Mouse (Mus musculus): ENCODE data around the gene Fbxw8. TPM values are rescaled to one million over a fixed set of nuclear protein-coding genes. Genes with fewer than 3 reads are reported as not detected.

The Fbxw8 gene
- polyA plus RNA-seq, 1 experiment from 2014 or later: 16.0 TPM

- Histone ChIP-seq H3K27ac (ENCODE audit: low read length) (no peak overlapping the region), H3K4me1 (ENCODE audit: control insufficient read depth, insufficient read depth, low read length) (peaks cover 9% of the 10 kb centered on the region; the same call in 1 of the 2 replicates), H3K9ac (ENCODE audit: low read depth, low read length) (no peak overlapping the region), H3K36me3 (ENCODE audit: control insufficient read depth, insufficient read depth, low read length) (0 out of 2 replicates have a peak, but pooled peaks cover 2% of the 10 kb centered on the region), H3K27me3 (replicated peaks; ENCODE audit: control insufficient read depth, insufficient read depth, low read length) (no peaks in the 10 kb centered on the region), H3K9me3 (ENCODE audit: control insufficient read depth, low read length) (no peaks in the 10 kb centered on the region), H3K4me3 (ENCODE audit: low read length) (no peak overlapping the region), H3K4me2 (ENCODE audit: low read depth, low read length) (no peak overlapping the region)
- 79% methylated on average over 4 of the region's 4 CpGs for WGBS
- no peak for ATAC-seq
Measured at GRCm38 (mm10) chr5:118121928-118122327, 33.3 kb downstream of the Fbxw8 start.

DNA sequence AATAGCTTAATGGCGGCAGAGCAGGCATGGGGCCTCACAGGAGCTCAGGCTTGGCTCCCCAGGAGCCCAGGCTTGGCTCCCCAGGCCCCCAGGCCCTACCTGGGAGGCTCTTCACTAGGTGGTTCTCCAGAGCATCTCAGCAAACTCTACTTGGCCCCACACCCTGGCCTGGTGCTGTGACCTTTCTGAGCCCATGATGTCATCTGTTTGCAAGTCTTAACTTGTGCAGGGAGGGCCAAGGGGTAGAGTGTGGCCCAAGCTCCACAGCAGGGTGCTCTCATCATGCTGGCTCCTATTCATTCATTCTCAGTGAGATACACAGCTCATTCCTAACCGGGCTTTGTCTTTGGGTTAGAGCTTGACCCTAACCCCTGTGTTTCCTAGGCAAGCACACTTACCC is 34.6 kb downstream of the Fbxw8 start:
- Histone ChIP-seq H3K27ac (ENCODE audit: low read length) (no peak overlapping the region), H3K4me2 (ENCODE audit: low read depth, low read length) (no peak overlapping the region), H3K27me3 (replicated peaks; ENCODE audit: control insufficient read depth, insufficient read depth, low read length) (no peaks in the 10 kb centered on the region), H3K36me3 (ENCODE audit: control insufficient read depth, insufficient read depth, low read length) (0 out of 2 replicates have a peak, but pooled peaks cover under 1% of the 10 kb centered on the region), H3K9me3 (ENCODE audit: control insufficient read depth, low read length) (no peaks in the 10 kb centered on the region), H3K4me1 (ENCODE audit: control insufficient read depth, insufficient read depth, low read length) (peaks cover 9% of the 10 kb centered on the region; the same call in 1 of the 2 replicates), H3K4me3 (ENCODE audit: low read length) (no peak overlapping the region), H3K9ac (ENCODE audit: low read depth, low read length) (no peak overlapping the region)
- 39% methylated on average over 2 of the region's 2 CpGs for WGBS
- no peak for ATAC-seq

DNA sequence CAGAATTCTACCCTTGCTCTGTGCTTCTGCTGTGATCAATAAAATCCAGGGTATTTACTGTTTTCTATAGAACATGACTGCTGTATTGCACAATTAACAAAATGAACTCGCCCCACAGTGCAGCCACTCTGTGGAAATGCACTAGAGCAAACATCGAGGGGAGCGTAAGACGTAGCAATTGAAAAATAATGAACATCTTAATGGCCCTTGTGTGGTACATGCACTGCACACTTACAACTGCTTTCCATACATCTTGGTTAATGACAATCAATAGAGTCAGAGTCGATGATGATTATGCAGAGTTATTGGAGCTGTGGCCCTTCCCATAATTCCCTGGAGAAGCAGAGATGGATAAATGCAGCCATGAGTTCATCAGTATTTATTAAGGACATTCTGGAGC is 36.3 kb downstream of the Fbxw8 start:
- no peak for ATAC-seq
- Histone ChIP-seq H3K36me3 (ENCODE audit: control insufficient read depth, insufficient read depth, low read length) (no peaks in the 10 kb centered on the region), H3K4me2 (ENCODE audit: low read depth, low read length) (no peak overlapping the region), H3K9ac (ENCODE audit: low read depth, low read length) (no peak overlapping the region), H3K4me1 (ENCODE audit: control insufficient read depth, insufficient read depth, low read length) (peaks cover 9% of the 10 kb centered on the region; the same call in 1 of the 2 replicates), H3K4me3 (ENCODE audit: low read length) (no peak overlapping the region), H3K27me3 (replicated peaks; ENCODE audit: control insufficient read depth, insufficient read depth, low read length) (no peaks in the 10 kb centered on the region), H3K9me3 (ENCODE audit: control insufficient read depth, low read length) (no peaks in the 10 kb centered on the region), H3K27ac (ENCODE audit: low read length) (no peak overlapping the region)
- 78% methylated on average over 5 of the region's 5 CpGs for WGBS

- no peak overlapping the region; the same call in 1 of the 2 replicates for H3K27ac ChIP-seq (ENCODE audit: low read length)
- WGBS: 77% methylated on average over 3 of the region's 3 CpGs
- no peak for ATAC-seq
- H3K9ac ChIP-seq (ENCODE audit: low read depth, low read length): no peak overlapping the region
- no peaks in the 10 kb centered on the region for H3K36me3 ChIP-seq (ENCODE audit: control insufficient read depth, insufficient read depth, low read length)
- peaks cover 9% of the 10 kb centered on the region; the same call in 1 of the 2 replicates for H3K4me1 ChIP-seq (ENCODE audit: control insufficient read depth, insufficient read depth, low read length)
- no peaks in the 10 kb centered on the region for H3K27me3 ChIP-seq (replicated peaks; ENCODE audit: control insufficient read depth, insufficient read depth, low read length)
- no peak overlapping the region for H3K4me3 ChIP-seq (ENCODE audit: low read length)
- H3K4me2 ChIP-seq (ENCODE audit: low read depth, low read length): no peak overlapping the region
- no peaks in the 10 kb centered on the region for H3K9me3 ChIP-seq (ENCODE audit: control insufficient read depth, low read length)
Measured at GRCm38 (mm10) chr5:118118351-118118750, 36.9 kb downstream of the Fbxw8 start.

DNA sequence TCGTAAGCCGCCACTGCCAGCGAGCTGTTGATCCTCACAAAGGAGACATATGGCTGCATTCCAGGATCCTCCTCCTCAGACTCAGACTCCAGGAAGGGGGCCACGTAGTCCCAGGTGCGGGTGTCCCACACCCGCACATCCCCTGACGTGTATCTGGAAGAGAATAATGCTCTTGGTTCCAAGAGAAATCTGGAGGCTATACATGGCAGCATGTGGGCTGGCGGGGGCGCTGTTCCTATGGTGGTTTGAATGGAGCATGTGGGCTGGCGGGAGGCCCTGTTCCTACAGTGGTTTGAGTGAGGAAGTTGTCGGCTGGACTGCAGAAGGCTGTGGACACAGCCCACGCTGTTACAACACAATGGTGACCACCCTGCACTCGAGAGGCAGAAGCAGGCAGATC is 41.6 kb downstream of the Fbxw8 start:
- Histone ChIP-seq H3K4me1 (ENCODE audit: control insufficient read depth, insufficient read depth, low read length) (peaks cover 3% of the 10 kb centered on the region; the same call in 1 of the 2 replicates), H3K9me3 (ENCODE audit: control insufficient read depth, low read length) (no peaks in the 10 kb centered on the region)

GRCm38 (mm10) chr5:118113043-118113442 is 42.2 kb downstream of the Fbxw8 start:
- Histone ChIP-seq H3K9ac (ENCODE audit: low read depth, low read length) (no peak overlapping the region), H3K27me3 (replicated peaks; ENCODE audit: control insufficient read depth, insufficient read depth, low read length) (no peaks in the 10 kb centered on the region), H3K9me3 (ENCODE audit: control insufficient read depth, low read length) (no peaks in the 10 kb centered on the region), H3K4me3 (ENCODE audit: low read length) (no peak overlapping the region), H3K27ac (ENCODE audit: low read length) (no peak overlapping the region), H3K4me1 (ENCODE audit: control insufficient read depth, insufficient read depth, low read length) (peaks cover 9% of the 10 kb centered on the region; the same call in 1 of the 2 replicates), H3K36me3 (ENCODE audit: control insufficient read depth, insufficient read depth, low read length) (peaks cover 4% of the 10 kb centered on the region; the same call in 1 of the 2 replicates), H3K4me2 (ENCODE audit: low read depth, low read length) (no peak overlapping the region)
- 81% methylated on average over 7 of the region's 7 CpGs for WGBS
- ATAC-seq: no peak

More for the DNA sequence above, 41.6 kb downstream of the Fbxw8 start:
- WGBS: 76% methylated on average over 13 of the region's 13 CpGs
- no peak overlapping the region for H3K9ac ChIP-seq (ENCODE audit: low read depth, low read length)
- no peaks in the 10 kb centered on the region for H3K27me3 ChIP-seq (replicated peaks; ENCODE audit: control insufficient read depth, insufficient read depth, low read length)
- H3K4me3 ChIP-seq (ENCODE audit: low read length): no peak overlapping the region
- H3K36me3 ChIP-seq (ENCODE audit: control insufficient read depth, insufficient read depth, low read length): peaks cover 4% of the 10 kb centered on the region; the same call in 1 of the 2 replicates
- no peak overlapping the region for H3K4me2 ChIP-seq (ENCODE audit: low read depth, low read length)
- no peak overlapping the region for H3K27ac ChIP-seq (ENCODE audit: low read length)
- ATAC-seq: no peak

- no peaks in the 10 kb centered on the region for H3K27me3 ChIP-seq (replicated peaks; ENCODE audit: control insufficient read depth, insufficient read depth, low read length)
- H3K4me2 ChIP-seq (ENCODE audit: low read depth, low read length): no peak overlapping the region
- peaks cover 4% of the 10 kb centered on the region; the same call in 1 of the 2 replicates for H3K36me3 ChIP-seq (ENCODE audit: control insufficient read depth, insufficient read depth, low read length)
- no peaks in the 10 kb centered on the region for H3K9me3 ChIP-seq (ENCODE audit: control insufficient read depth, low read length)
- H3K27ac ChIP-seq (ENCODE audit: low read length): no peak overlapping the region
- 87% methylated on average over 7 of the region's 7 CpGs for WGBS
- no peak for ATAC-seq
- peaks cover 9% of the 10 kb centered on the region; the same call in 1 of the 2 replicates for H3K4me1 ChIP-seq (ENCODE audit: control insufficient read depth, insufficient read depth, low read length)
- H3K9ac ChIP-seq (ENCODE audit: low read depth, low read length): no peak overlapping the region
- no peak overlapping the region for H3K4me3 ChIP-seq (ENCODE audit: low read length)
Measured at GRCm38 (mm10) chr5:118108794-118109440, 46.3 kb downstream of the Fbxw8 start.

DNA sequence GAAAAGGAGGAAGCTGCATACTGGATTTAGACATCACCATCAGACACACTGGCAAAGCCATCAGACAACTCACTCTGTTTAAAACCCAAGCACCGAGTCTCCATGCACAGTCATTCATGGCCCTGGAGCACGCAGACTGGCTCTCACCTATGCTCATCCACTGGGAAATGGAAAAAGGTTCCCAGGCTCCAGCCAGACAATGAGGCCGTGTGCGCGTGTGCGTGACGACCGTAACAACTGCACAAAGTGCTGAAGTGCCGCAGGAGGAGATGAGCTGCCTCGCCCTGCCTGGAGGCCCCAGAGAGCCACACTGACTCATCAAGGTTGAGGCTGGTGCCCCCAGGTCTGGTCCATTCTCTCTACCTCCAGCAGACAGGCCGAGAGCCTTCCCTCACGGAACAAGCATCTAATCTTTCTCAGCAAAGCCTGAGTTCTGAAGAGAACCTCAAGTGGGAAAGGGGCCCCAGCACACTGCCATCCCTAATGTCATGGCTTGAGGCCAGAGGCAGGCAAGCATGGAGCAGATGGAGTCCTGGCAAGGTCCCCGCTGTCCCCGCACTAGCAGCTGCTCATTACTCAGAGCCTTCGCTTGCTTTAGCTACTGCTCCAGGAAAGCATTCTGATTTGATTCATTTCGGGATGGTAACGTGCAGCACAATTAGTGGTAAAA is 47.0 kb downstream of the Fbxw8 start:
- H3K4me3 ChIP-seq (ENCODE audit: low read length): no peak overlapping the region
- peaks cover 4% of the 10 kb centered on the region; the same call in 1 of the 2 replicates for H3K36me3 ChIP-seq (ENCODE audit: control insufficient read depth, insufficient read depth, low read length)
- H3K9me3 ChIP-seq (ENCODE audit: control insufficient read depth, low read length): no peaks in the 10 kb centered on the region
- 70% methylated on average over 17 of the region's 17 CpGs for WGBS
- no peak overlapping the region for H3K9ac ChIP-seq (ENCODE audit: low read depth, low read length)
- H3K4me2 ChIP-seq (ENCODE audit: low read depth, low read length): no peak overlapping the region
- no peaks in the 10 kb centered on the region for H3K27me3 ChIP-seq (replicated peaks; ENCODE audit: control insufficient read depth, insufficient read depth, low read length)
- H3K27ac ChIP-seq (ENCODE audit: low read length): no peak overlapping the region
- ATAC-seq: no peak
- peaks cover 9% of the 10 kb centered on the region; the same call in 1 of the 2 replicates for H3K4me1 ChIP-seq (ENCODE audit: control insufficient read depth, insufficient read depth, low read length)

- Histone ChIP-seq H3K4me2 (ENCODE audit: low read depth, low read length) (no peak overlapping the region), H3K27me3 (replicated peaks; ENCODE audit: control insufficient read depth, insufficient read depth, low read length) (no peaks in the 10 kb centered on the region), H3K4me1 (ENCODE audit: control insufficient read depth, insufficient read depth, low read length) (peaks cover 9% of the 10 kb centered on the region; the same call in 1 of the 2 replicates), H3K36me3 (ENCODE audit: control insufficient read depth, insufficient read depth, low read length) (peaks cover 4% of the 10 kb centered on the region; the same call in 1 of the 2 replicates), H3K4me3 (ENCODE audit: low read length) (no peak overlapping the region), H3K9ac (ENCODE audit: low read depth, low read length) (no peak overlapping the region), H3K27ac (ENCODE audit: low read length) (no peak overlapping the region), H3K9me3 (ENCODE audit: control insufficient read depth, low read length) (no peaks in the 10 kb centered on the region)
- ATAC-seq: no peak
- 95% methylated on average over 10 of the region's 10 CpGs for WGBS
Measured at GRCm38 (mm10) chr5:118106667-118107066, 48.6 kb downstream of the Fbxw8 start.
